Comparison of ENCODE assay signal across 12 mouse cellular contexts in the genomic region with DNA sequence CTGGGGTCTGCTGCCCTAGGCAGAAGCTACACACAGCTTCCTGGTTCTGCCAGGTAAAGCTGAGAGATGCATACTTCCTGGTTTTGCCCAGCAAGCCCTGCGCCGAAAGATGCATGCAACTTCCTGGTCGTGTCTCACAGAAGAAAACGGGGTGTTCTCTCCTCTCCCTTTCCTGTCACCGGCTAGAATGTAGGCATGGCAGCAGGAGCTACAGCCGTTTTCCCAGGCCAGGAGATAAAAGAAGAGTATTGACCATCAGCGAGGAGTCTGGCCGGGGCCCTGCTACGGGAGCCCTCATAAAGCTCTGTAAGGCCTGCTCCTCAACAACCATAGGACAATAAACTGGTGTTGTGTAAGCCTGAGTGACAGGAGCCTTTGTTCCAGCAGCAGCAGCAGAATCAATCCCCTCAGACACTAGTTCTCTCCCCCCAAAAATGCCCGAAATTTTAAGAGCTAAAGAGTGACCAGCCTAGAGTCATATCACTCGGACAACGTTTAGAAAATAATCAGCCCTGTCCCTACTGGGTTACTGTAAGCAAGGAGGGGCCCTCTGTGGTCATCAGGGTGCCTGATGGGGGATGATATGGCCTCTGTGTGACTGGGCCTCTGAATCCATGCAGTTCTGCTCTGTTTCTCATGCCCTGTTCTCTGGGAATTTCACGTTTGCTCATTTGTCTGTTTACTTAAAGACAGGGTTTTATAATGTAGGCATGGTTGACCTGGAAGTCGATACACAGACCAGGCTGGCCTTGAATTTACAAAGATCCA. TPM values are rescaled to one million over a fixed set of nuclear protein-coding genes. Genes with fewer than 3 reads are reported as not detected.
DNase-seq lines count a peak whose midpoint lies in the region; ATAC-seq and TF ChIP-seq lines count a peak whose summit lies in the region.
"Had no signal": no experiment of that assay in that cellular context is flagged by ENCODE, and none has a peak within 500 bp of the region (broad histone marks: within the 10 kb centered on the region; RNA-seq: fewer than 3 reads in every experiment).

No protein-coding gene starts in this region.

- no peaks in the 10 kb centered on the region for H3K4me1 ChIP-seq in intestine, postnatal 0 days (replicated peaks; ENCODE audit: control insufficient read depth, insufficient read depth, low read length)

- peak; percentile 70 for ATAC-seq in intestine, postnatal 0 days

- peak; percentile 21 for DNase-seq in lung, postnatal 36 days
- no peak for DNase-seq in lung, postnatal 4 days
- peak; percentile 32 for DNase-seq in embryo, embryonic 11 days
- DNase-seq in thymus, postnatal 0 days (ENCODE audit: low spot score): peak; percentile 72
- no peak for DNase-seq in layer of hippocampus, postnatal 36 days
- DNase-seq in adrenal gland, postnatal 4 days (ENCODE audit: low spot score in 2 of 2): no peak
- no peak for DNase-seq in cerebellum, postnatal 10 days
- DNase-seq: adrenal gland, adult 8-10 months; cerebellum, postnatal 36 days; kidney, postnatal 10 days had no signal

- H3K4me2 ChIP-seq in intestine, postnatal 0 days (replicated peaks; ENCODE audit: low read depth): no peak overlapping the region
- H3K4me2 ChIP-seq: heart, embryonic 13.5 days had no signal

- no peaks in the 10 kb centered on the region for H3K27me3 ChIP-seq in intestine, postnatal 0 days (replicated peaks; ENCODE audit: control insufficient read depth, insufficient read depth, low read length)

- 22% methylated on average over 14 of the region's 14 CpGs for WGBS in intestine, postnatal 0 days

- TF ChIP-seq CTCF in intestine, postnatal 0 days (IDR thresholded peaks at IDR 0.05; ENCODE audit: low read depth): no peak

- H3K27ac ChIP-seq in intestine, postnatal 0 days (ENCODE audit: low read depth, low read length): peak overlapping the region; percentile 72
- H3K27ac ChIP-seq: heart, embryonic 13.5 days had no signal

- H3K9me3 ChIP-seq in intestine, postnatal 0 days (ENCODE audit: control insufficient read depth): no peaks in the 10 kb centered on the region

- no peaks in the 10 kb centered on the region for H3K36me3 ChIP-seq in intestine, postnatal 0 days (ENCODE audit: control insufficient read depth, insufficient read depth)
- H3K36me3 ChIP-seq: heart, embryonic 13.5 days had no signal

- H3K9ac ChIP-seq in intestine, postnatal 0 days (ENCODE audit: low read depth, low read length): no peak overlapping the region
- H3K9ac ChIP-seq: heart, embryonic 13.5 days had no signal

- no peak overlapping the region for H3K4me3 ChIP-seq in intestine, postnatal 0 days (ENCODE audit: low read depth, low read length)
- H3K4me3 ChIP-seq: heart, embryonic 13.5 days had no signal

RNA-seq across cellular contexts. Expression of a gene that starts 13.9 kb away (rescaled TPM):
- polyA plus RNA-seq in intestine, postnatal 0 days (2015; fragmentation: Nextera tagmentation; extraction: Ambion mirVana): 12.3 and 12.6 TPM in 2 replicates
- polyA plus RNA-seq in thymus, postnatal 0 days (2015; fragmentation: Nextera tagmentation; extraction: Ambion mirVana): 14.6 and 15.2 TPM in 2 replicates
- 1 to 10 TPM; 7.2 TPM for total RNA-seq in layer of hippocampus, postnatal 36 days (2021)
- 10 to 100 TPM; 26.0 to 35.2 TPM for total RNA-seq in adrenal gland, postnatal 4 days (2021)

Comparison
In these comparisons a context has a peak if more than half of its experiments do, and no peak if none do; other contexts are left out.
1. DNase-seq: peak in lung, postnatal 36 days (single experiment), embryo, embryonic 11 days (single experiment) and thymus, postnatal 0 days (single experiment); none in lung, postnatal 4 days (0 of 2), layer of hippocampus, postnatal 36 days (0 of 2), adrenal gland, postnatal 4 days (0 of 2) and cerebellum, postnatal 10 days (0 of 2).